Mouse (Mus musculus) liver, embryonic 11.5 days (tissue): Measurements from ENCODE around the gene Mroh8. TPM values are rescaled to one million over a fixed set of nuclear protein-coding genes. Genes with fewer than 3 reads are reported as not detected.
"Not testable (repeated sequence)": the region's sequence is repeated elsewhere in the genome, so short reads cannot be mapped to it uniquely, and the experiment has no call there.

Experiments used
- ATAC-seq: fragments of 200-750 bp; cut with Nextera tagmentation; replicated peaks from 2 replicates; pipeline ENCODE4 v1.8.0; 2017; ENCODE audit warnings: moderate number of reproducible peaks, mild to moderate bottlenecking, moderate TSS enrichment, moderate library complexity; ENCODE audit not compliant: low FRiP score
- DNase-seq: peaks from one replicate; pipeline ENCODE4 v3.0.0-alpha.2; 2017; ENCODE audit warnings: low spot score
- H3K27ac ChIP-seq: fragments of 300-500 bp; sonication (generic); 2 replicates; pipeline ENCODE4 v1.5.1; 2014; ENCODE audit warnings: mild to moderate bottlenecking, low read depth, low read length, control low read depth
- H3K27me3 ChIP-seq: fragments of 300-500 bp; sonication (generic); replicated peaks from 2 replicates; pipeline ENCODE4 v1.6.1; 2014; ENCODE audit warnings: low read length, mixed read lengths; ENCODE audit not compliant: control insufficient read depth, insufficient read depth
- H3K36me3 ChIP-seq: fragments of 300-500 bp; sonication (generic); 2 replicates; pipeline ENCODE4 v1.6.1; 2014; ENCODE audit warnings: mild to moderate bottlenecking, low read length, moderate library complexity, mixed read lengths; ENCODE audit not compliant: control insufficient read depth, insufficient read depth
- H3K4me1 ChIP-seq: fragments of 300-500 bp; sonication (generic); replicated peaks from 2 replicates; pipeline ENCODE4 v1.6.1; 2014; ENCODE audit warnings: low read length, mixed read lengths; ENCODE audit not compliant: control insufficient read depth, insufficient read depth
- H3K4me2 ChIP-seq: fragments of 300-500 bp; sonication (generic); 2 replicates; pipeline ENCODE4 v1.6.1; 2014; ENCODE audit warnings: mild to moderate bottlenecking, control low read depth, moderate library complexity
- H3K4me3 ChIP-seq: fragments of 300-500 bp; sonication (generic); 2 replicates; pipeline ENCODE4 v1.5.1; 2014; ENCODE audit warnings: low read depth, low read length, control low read depth
- H3K9ac ChIP-seq: fragments of 300-500 bp; sonication (generic); 2 replicates; pipeline ENCODE4 v1.6.1; 2014; ENCODE audit warnings: low read depth, low read length, control low read depth
- H3K9me3 ChIP-seq: fragments of 300-500 bp; sonication (generic); 2 replicates; pipeline ENCODE4 v1.6.1; 2016; ENCODE audit warnings: low read length, inconsistent platforms, mixed read lengths; ENCODE audit not compliant: control insufficient read depth
- WGBS: fragments of 180-500 bp; shearing (Covaris S2); extraction: QIAGEN DNeasy Blood & Tissue Kit; methylation state at CpG from one replicate; pipeline ENCODE4 v1.1.7; 2014; 5-methylcytosine and 5-hydroxymethylcytosine counted together
- polyA plus RNA-seq: library from polyadenylated mRNA; unstranded; fragments of >200 nt; fragmentation: Nextera tagmentation; extraction: Ambion mirVana; gene quantifications from 2 replicates; pipeline ENCODE4 v1.2.1, GENCODE M21; 2014

Mroh8 gene
- polyA plus RNA-seq, 1 experiment from 2014 or later = 0.29 TPM

DNA sequence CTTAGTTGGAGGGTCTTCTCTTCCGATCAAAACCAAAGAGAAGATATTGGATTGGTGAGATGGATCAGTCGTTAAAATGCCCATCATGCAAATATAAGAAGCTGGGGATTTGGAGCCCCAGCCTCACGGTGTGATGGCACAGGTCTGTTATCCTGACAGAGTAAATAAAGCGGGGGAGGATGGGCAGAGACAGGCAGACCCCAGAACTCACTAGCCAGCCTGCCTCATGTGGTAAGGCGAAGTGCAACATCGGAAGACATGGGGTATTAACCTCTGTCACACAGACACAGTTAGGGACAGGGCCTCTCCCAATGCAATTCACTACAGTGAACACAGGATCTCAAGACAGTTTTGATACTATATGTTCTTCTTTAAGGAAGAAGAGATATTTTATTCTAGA is 108.7 kb downstream of the Mroh8 start:
- Histone ChIP-seq H3K4me2 (no peak overlapping the region), H3K27ac (no peak overlapping the region), H3K36me3 (peaks cover 32% of the 10 kb centered on the region; the same call in 1 of the 2 replicates), H3K4me3 (no peak overlapping the region), H3K4me1 (no peaks in the 10 kb centered on the region; the same call in 1 of the 2 replicates), H3K27me3 (no peaks in the 10 kb centered on the region), H3K9me3 (no peaks in the 10 kb centered on the region), H3K9ac (no peak overlapping the region)
- DNase-seq (no peak), ATAC-seq (no peak)
- 64% methylated on average over 6 of the region's 6 CpGs for whole genome bisulfite sequencing

DNA sequence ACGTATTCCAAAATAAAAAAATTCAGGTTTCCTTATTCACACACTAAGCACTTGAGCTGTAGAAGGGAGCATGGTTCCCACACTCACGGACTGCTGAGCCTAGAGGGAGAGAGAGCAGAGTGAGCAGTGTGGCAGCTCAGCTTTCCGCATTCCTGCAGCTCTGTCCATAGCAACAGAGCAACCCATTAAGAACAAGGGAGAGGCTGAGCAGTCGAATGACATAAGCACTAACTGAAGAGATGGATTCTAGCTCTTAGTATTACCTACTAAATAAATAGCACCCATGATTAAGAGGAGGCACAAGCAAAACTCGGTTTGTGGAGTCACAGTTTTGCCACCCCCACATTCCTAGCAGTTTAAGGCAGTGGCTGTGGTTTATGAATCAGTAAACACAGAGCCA is 109.2 kb downstream of the Mroh8 start:
- 60% methylated on average over 5 of the region's 5 CpGs for WGBS
- no peak for DNase-seq
- no peak for ATAC-seq

DNA sequence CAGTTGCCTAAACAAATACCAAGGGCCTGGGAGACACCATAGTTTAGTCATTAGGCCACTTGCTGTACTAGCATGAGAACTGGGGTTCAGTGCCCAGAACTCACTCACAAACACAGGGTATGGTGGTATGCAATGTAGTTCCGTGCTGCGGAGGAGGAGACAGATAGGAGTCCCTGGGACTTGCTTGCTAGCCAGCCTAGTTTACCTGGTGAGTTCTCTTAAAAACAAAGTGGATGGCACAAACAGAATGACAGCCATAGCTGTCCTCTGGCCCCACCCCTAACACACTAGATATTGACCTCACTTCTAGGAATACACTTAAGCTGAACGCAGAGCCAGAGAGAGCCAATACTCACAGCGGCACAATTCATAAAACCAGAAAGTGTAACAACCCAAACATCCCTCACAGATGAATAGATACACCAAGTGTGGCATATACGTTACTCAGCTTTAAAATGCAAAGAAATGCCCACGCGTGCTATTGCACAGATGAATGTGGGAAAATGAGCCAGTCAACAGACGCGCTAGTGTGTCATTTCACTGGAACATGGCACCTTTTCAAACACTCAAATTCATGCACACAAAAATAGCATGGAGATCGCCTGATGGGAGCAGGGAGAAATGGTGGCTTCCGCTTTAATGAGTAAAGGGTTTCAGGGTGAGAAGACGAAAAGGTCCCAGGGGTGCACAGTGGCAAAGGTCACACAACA is 112.8 kb downstream of the Mroh8 start:
- Histone ChIP-seq H3K4me3 (no peak overlapping the region), H3K36me3 (peaks cover 15% of the 10 kb centered on the region; the same call in 1 of the 2 replicates), H3K4me2 (no peak overlapping the region), H3K9me3 (no peaks in the 10 kb centered on the region), H3K27me3 (no peaks in the 10 kb centered on the region), H3K4me1 (no peaks in the 10 kb centered on the region; the same call in 1 of the 2 replicates), H3K27ac (no peak overlapping the region), H3K9ac (no peak overlapping the region)
- ATAC-seq = no peak
- no peak for DNase-seq
- 92% methylated on average over 12 of the region's 12 CpGs for WGBS

More for the DNA sequence above, 109.2 kb downstream of the Mroh8 start:
- Histone ChIP-seq H3K9me3 (no peaks in the 10 kb centered on the region), H3K9ac (no peak overlapping the region), H3K27me3 (no peaks in the 10 kb centered on the region), H3K36me3 (peaks cover 29% of the 10 kb centered on the region; the same call in 1 of the 2 replicates), H3K27ac (no peak overlapping the region), H3K4me2 (no peak overlapping the region), H3K4me3 (no peak overlapping the region), H3K4me1 (no peaks in the 10 kb centered on the region; the same call in 1 of the 2 replicates)

DNA sequence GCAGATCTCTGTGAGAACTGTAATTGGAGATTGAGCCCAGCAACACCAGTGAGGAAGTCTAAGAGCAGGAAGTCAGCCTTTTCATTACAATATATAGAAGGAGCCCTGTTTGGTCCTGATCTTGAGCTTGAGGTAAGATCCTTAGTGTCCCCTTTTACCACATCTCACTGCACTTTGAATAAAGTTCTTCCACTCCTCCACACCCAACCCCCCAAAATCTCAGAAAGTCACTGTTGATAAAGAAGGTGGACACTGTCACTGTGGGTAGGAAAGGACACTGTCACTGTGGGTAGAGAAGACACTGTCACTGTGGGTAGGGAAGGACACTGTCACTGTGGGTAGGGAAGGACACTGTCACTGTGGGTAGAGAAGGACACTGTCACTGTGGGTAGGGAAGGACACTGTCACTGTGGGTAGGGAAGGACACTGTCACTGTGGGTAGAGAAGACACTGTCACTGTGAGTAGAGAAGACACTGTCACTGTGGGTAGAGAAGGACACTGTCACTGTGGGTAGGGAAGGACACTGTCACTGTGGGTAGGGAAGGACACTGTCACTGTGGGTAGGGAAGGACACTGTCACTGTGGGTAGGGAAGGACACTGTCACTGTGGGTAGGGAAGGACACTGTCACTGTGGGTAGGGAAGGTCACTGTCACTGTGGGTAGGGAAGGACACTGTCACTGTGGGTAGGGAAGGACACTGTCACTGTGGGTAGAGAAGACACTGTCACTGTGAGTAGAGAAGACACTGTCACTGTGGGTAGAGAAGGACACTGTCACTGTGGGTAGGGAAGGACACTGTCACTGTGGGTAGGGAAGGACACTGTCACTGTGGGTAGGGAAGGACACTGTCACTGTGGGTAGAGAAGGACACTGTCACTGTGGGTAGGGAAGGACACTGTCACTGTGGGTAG is 113.8 kb downstream of the Mroh8 start:
- H3K4me2 ChIP-seq, DNase-seq: not testable (repeated sequence)
- peaks cover 19% of the 10 kb centered on the region; the same call in 1 of the 2 replicates for H3K36me3 ChIP-seq

DNA sequence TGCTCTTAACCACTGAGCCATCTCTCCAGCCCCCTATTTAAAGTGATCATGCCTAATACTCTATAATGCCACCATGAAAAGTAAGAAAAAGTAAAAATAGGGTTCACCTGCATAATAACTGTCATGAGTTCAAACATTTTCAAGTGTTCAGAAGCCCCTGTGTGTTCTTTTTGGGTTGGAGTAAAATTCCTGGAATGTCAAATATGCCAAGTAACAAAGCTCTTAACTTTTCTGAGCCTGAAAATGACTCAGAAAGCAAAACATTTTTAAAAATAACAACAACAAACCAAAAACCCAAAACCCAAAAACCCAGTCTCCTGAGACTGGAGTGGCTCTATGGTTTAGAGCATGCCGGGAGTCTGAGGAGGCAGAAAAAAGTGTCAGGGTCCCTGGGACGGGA is 115.2 kb downstream of the Mroh8 start:
- Histone ChIP-seq H3K27me3 (no peaks in the 10 kb centered on the region), H3K4me2 (no peak overlapping the region), H3K27ac (no peak overlapping the region), H3K4me3 (no peak overlapping the region), H3K9me3 (no peaks in the 10 kb centered on the region), H3K36me3 (peaks cover 21% of the 10 kb centered on the region), H3K9ac (no peak overlapping the region), H3K4me1 (no peaks in the 10 kb centered on the region)
- DNase-seq (no peak), ATAC-seq (no peak)
- WGBS = 87% methylated on average over 2 of the region's 2 CpGs

More for the DNA sequence above, 113.8 kb downstream of the Mroh8 start:
- not testable (repeated sequence) for H3K9ac ChIP-seq, H3K4me3 ChIP-seq, H3K9me3 ChIP-seq, H3K27ac ChIP-seq, ATAC-seq, H3K4me1 ChIP-seq, H3K27me3 ChIP-seq

Other genes starting within 250 kb of the Mroh8 start
- gene Soga1, start 200.3 kb downstream of the Mroh8 start, polyA plus RNA-seq = 4.0 and 5.3 TPM in 2 replicates
- gene Tldc2, start 192.5 kb downstream of the Mroh8 start, polyA plus RNA-seq = not detected in 2 replicates
- 33.1 and 33.2 TPM in 2 replicates for gene Samhd1, start 144.3 kb downstream of the Mroh8 start, polyA plus RNA-seq
- 29.2 and 33.7 TPM in 2 replicates for gene Rbl1, start 75.0 kb downstream of the Mroh8 start, polyA plus RNA-seq
- 302 and 331 TPM in 2 replicates for gene Rpn2, start 532 bp downstream of the Mroh8 start, polyA plus RNA-seq
- not detected in 2 replicates for gene Ghrh, start 68.0 kb upstream of the Mroh8 start, polyA plus RNA-seq
- 21.2 and 23.0 TPM in 2 replicates for gene Manbal, start 88.0 kb upstream of the Mroh8 start, polyA plus RNA-seq
- 4.4 and 4.8 TPM in 2 replicates for gene Src, start 138.9 kb upstream of the Mroh8 start, polyA plus RNA-seq